28 mouse cellular contexts compared by ENCODE assay signal in the genomic region with DNA sequence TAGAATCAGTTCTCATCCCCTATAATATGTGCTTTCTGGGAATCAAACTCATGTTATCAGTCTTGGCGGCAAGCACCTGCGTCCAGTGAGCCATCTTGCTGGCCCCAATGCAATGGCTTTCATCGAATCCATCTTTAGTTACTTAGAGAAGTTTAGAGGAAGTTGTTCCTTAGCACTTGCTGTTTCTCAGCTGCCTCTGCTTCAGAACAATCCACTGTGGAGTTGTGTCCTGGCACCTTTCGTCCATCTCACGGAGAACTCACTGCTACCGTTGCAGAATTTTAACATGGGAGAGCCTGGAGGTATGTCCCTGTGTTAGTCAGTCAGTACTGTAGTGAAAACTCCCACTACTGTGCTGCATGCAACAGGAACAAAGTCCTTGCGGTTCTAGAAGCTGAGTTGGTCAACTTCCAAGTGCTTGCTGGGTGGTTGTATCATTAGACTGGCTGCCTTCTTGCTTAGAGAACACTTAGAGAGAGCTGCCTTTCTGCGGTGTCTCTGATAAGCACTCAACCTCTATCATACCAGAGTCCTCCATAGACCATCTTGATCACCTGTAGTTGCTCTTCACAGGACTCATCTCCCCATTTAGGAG.
A peak's percentile ranks its signal among the peaks of the same experiment; 100 is the strongest.
DNase-seq lines count a peak whose midpoint lies in the region; ATAC-seq lines count a peak whose summit lies in the region.
"Had no signal": no experiment of that assay in that cellular context is flagged by ENCODE, and none has a peak within 500 bp of the region (broad histone marks: within the 10 kb centered on the region; RNA-seq: fewer than 3 reads in every experiment).

No protein-coding gene starts in this region.

- no peaks in the 10 kb centered on the region for H3K36me3 ChIP-seq in kidney, embryonic 14.5 days (ENCODE audit: control insufficient read depth, insufficient read depth, low read length)
- H3K36me3 ChIP-seq: embryonic facial prominence, embryonic 10.5 days; forebrain, embryonic 15.5 days; G1E; heart, embryonic 15.5 days; hindbrain, embryonic 15.5 days; intestine, embryonic 15.5 days; limb, embryonic 13.5 days; neural tube, embryonic 13.5 days had no signal

- WGBS in kidney, embryonic 14.5 days, result 96% methylated on average over 8 of the region's 8 CpGs

- H3K4me1 ChIP-seq in kidney, embryonic 14.5 days (ENCODE audit: control insufficient read depth, insufficient read depth, low read length), result no peaks in the 10 kb centered on the region
- H3K4me1 ChIP-seq: forebrain, embryonic 15.5 days; hindbrain, embryonic 15.5 days; intestine, embryonic 15.5 days; neural tube, embryonic 13.5 days had no signal

- ATAC-seq in kidney, embryonic 14.5 days (ENCODE audit: low FRiP score, low TSS enrichment), result no peak
- ATAC-seq in common myeloid progenitor, adult 5-6 weeks (replicated peaks; ENCODE audit: low read depth, poor library complexity, severe bottlenecking), result peak; percentile 53
- ATAC-seq in megakaryocyte, adult 5-6 weeks (ENCODE audit: poor library complexity, severe bottlenecking), result peak; percentile 63
- ATAC-seq: forebrain, embryonic 15.5 days; intestine, embryonic 15.5 days; midbrain, embryonic 16.5 days had no signal

- H3K9ac ChIP-seq in kidney, embryonic 14.5 days (ENCODE audit: low read depth, low read length), result no peak overlapping the region
- H3K9ac ChIP-seq: forebrain, embryonic 15.5 days; heart, embryonic 15.5 days; hindbrain, embryonic 15.5 days; intestine, embryonic 15.5 days; limb, embryonic 13.5 days; liver, embryonic 14.5 days; lung, embryonic 14.5 days; neural tube, embryonic 13.5 days had no signal

- no peak overlapping the region for H3K4me2 ChIP-seq in kidney, embryonic 14.5 days (replicated peaks; ENCODE audit: low read depth, low read length)
- H3K4me2 ChIP-seq: forebrain, embryonic 15.5 days; heart, embryonic 15.5 days; hindbrain, embryonic 15.5 days; intestine, embryonic 15.5 days; limb, embryonic 13.5 days; lung, embryonic 14.5 days; neural tube, embryonic 13.5 days had no signal

- no peak overlapping the region for H3K27ac ChIP-seq in kidney, embryonic 14.5 days (ENCODE audit: low read depth, low read length)
- H3K27ac ChIP-seq: embryonic facial prominence, embryonic 10.5 days; forebrain, embryonic 15.5 days; heart, embryonic 15.5 days; hindbrain, embryonic 15.5 days; intestine, embryonic 15.5 days; layer of hippocampus, adult 2 months; limb, embryonic 13.5 days; liver, embryonic 14.5 days; neural tube, embryonic 13.5 days had no signal

- peak; percentile 41 for DNase-seq in kidney, adult 18-20 months
- peak; percentile 35 for DNase-seq in adipocyte (ENCODE audit: low spot score)
- no peak for DNase-seq in ovary, postnatal 14 days (ENCODE audit: low spot score)
- DNase-seq in layer of hippocampus, adult 9-11 months, result no peak
- DNase-seq: adrenal gland, postnatal 10 days; B cell, adult 2 months; cerebellum, adult 9-11 months; gastrocnemius, postnatal 14 days; heart, postnatal 4 days; lung, embryonic 14.5 days; thymus, adult 18-20 months; thymus, postnatal 36 days had no signal

- no peak overlapping the region for H3K4me3 ChIP-seq in kidney, embryonic 14.5 days (ENCODE audit: low read length)
- H3K4me3 ChIP-seq: embryonic facial prominence, embryonic 10.5 days; forebrain, embryonic 15.5 days; heart, embryonic 15.5 days; hindbrain, embryonic 15.5 days; intestine, embryonic 15.5 days; layer of hippocampus, adult 2 months; limb, embryonic 13.5 days; myocyte; neural tube, embryonic 13.5 days had no signal

- no peaks in the 10 kb centered on the region for H3K27me3 ChIP-seq in kidney, embryonic 14.5 days (ENCODE audit: control insufficient read depth, insufficient read depth, low read length)
- H3K27me3 ChIP-seq: CH12.LX; forebrain, embryonic 15.5 days; heart, embryonic 15.5 days; hindbrain, embryonic 15.5 days; intestine, embryonic 15.5 days; limb, embryonic 13.5 days; neural tube, embryonic 13.5 days had no signal

- no peaks in the 10 kb centered on the region for H3K9me3 ChIP-seq in kidney, embryonic 14.5 days (ENCODE audit: control insufficient read depth, low read length)
- H3K9me3 ChIP-seq: embryonic facial prominence, embryonic 10.5 days; forebrain, embryonic 15.5 days; G1E; heart, embryonic 15.5 days; hindbrain, embryonic 15.5 days; intestine, embryonic 15.5 days; limb, embryonic 13.5 days; neural tube, embryonic 13.5 days had no signal

Comparison
In these comparisons a context has a peak if more than half of its experiments do, and no peak if none do; other contexts are left out.
1. DNase-seq: peak in kidney, adult 18-20 months (single experiment) and adipocyte (single experiment); none in ovary, postnatal 14 days (single experiment) and layer of hippocampus, adult 9-11 months (single experiment).